Mouse (Mus musculus) ES-Bruce4 (cell line): ENCODE measurements at regions not wholly inside any gene's neighbourhood (a gene's known extent, or its start where the extent isn't known, plus 50 kb on each side); places are given as distances from the start of the nearest gene placed in this dataset.

Experiments
- H3K27ac ChIP-seq: 2 replicates; pipeline ENCODE4 v1.5.1; 2012; ENCODE audit warnings: low read length, inconsistent platforms; ENCODE audit not compliant: insufficient read depth
- H3K27me3 ChIP-seq: 2 replicates; pipeline ENCODE4 v1.6.1; 2012; ENCODE audit warnings: mild to moderate bottlenecking, low read length, inconsistent platforms; ENCODE audit not compliant: control insufficient read depth, poor library complexity, insufficient read depth, severe bottlenecking
- H3K36me3 ChIP-seq: 2 replicates; pipeline ENCODE4 v1.6.1; 2012; ENCODE audit warnings: inconsistent platforms, mild to moderate bottlenecking, low read length, moderate library complexity; ENCODE audit not compliant: control insufficient read depth, poor library complexity, insufficient read depth, severe bottlenecking
- H3K4me1 ChIP-seq: one replicate; pipeline ENCODE4 v1.8.1; 2011; ENCODE audit warnings: low read length; ENCODE audit not compliant: control insufficient read depth, insufficient read depth
- H3K4me3 ChIP-seq: 2 replicates; pipeline ENCODE4 v1.5.1; 2011; ENCODE audit warnings: low read depth, mild to moderate bottlenecking, low read length
- H3K9ac ChIP-seq: 2 replicates; pipeline ENCODE4 v1.6.1; 2012; ENCODE audit warnings: low read depth, mild to moderate bottlenecking, inconsistent platforms; ENCODE audit not compliant: poor library complexity, severe bottlenecking
- H3K9me3 ChIP-seq: replicated peaks from 2 replicates; pipeline ENCODE4 v1.6.1; 2012; ENCODE audit warnings: mild to moderate bottlenecking, low read length, inconsistent platforms; ENCODE audit not compliant: control insufficient read depth, poor library complexity, insufficient read depth, severe bottlenecking
- CTCF ChIP-seq: IDR thresholded peaks from one replicate; pipeline ENCODE4 v1.8.1; 2011; ENCODE audit warnings: low read depth, low read length
- EP300 ChIP-seq: IDR thresholded peaks from 2 replicates; pipeline ENCODE4 v1.6.1; 2011; ENCODE audit warnings: low read depth, low read length; ENCODE audit not compliant: insufficient read depth
- POLR2A ChIP-seq: IDR thresholded peaks from one replicate; pipeline ENCODE4 v1.8.1; 2011; ENCODE audit warnings: low read length; ENCODE audit not compliant: insufficient read depth

GRCm38 (mm10) chr7:58310096-58310495 is 345.9 kb upstream of the Atp10a start:
- no peaks in the 10 kb centered on the region for H3K9me3 ChIP-seq
- TF ChIP-seq CTCF = no peak
- no peak for TF ChIP-seq POLR2A
- no peak for TF ChIP-seq EP300
- H3K27me3 ChIP-seq = no peaks in the 10 kb centered on the region
- no peaks in the 10 kb centered on the region for H3K4me1 ChIP-seq
- H3K4me3 ChIP-seq = no peak overlapping the region
- H3K27ac ChIP-seq = no peak overlapping the region
- H3K36me3 ChIP-seq = no peaks in the 10 kb centered on the region
- H3K9ac ChIP-seq = no peak overlapping the region

DNA sequence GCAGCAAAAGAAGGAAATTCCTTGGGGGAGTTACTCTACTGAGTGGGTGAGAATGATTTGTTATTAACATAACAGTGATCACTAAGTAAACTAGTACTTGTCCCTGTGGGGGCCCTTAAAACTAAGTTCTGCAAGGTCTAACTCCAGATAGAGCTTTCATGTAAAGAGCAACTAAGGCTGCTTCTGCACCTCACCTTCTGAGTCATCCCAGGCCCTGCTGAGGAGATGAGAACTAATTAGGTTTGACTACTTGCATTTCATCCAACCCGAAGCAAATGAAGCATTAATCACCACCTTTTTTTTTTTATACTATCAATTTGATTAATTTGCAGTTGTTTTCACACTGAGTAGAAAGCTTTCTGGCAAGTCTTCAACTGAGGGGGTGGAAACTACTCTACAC is 333.6 kb upstream of the Atp10a start:
- H3K4me3 ChIP-seq = no peak overlapping the region
- no peaks in the 10 kb centered on the region for H3K4me1 ChIP-seq
- no peaks in the 10 kb centered on the region for H3K36me3 ChIP-seq
- no peaks in the 10 kb centered on the region for H3K9me3 ChIP-seq
- no peak overlapping the region for H3K9ac ChIP-seq
- TF ChIP-seq POLR2A (no peak), CTCF (no peak), EP300 (no peak)
- no peaks in the 10 kb centered on the region for H3K27me3 ChIP-seq
- no peak overlapping the region for H3K27ac ChIP-seq

DNA sequence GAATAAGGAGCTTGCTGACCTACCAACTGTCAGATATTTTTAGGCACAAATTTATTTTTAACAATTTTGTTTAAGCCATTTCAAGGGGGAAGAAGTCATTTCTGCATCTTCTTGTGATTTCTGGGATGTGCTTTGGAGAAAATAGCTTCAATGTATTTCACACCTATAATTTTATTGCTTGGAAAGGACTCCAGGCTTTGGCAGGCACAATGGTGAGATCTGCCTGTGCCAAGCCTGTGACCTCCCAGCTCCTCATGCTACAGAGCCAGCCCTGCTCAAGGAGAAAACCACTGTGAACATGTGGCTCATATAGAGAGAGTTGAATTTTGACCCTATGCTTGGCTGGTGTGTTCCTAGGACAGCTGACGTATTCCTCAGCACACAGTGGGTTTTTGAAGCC is 288.6 kb upstream of the Atp10a start:
- H3K4me1 ChIP-seq = no peaks in the 10 kb centered on the region
- TF ChIP-seq EP300 (no peak), POLR2A (no peak), CTCF (no peak)

DNA sequence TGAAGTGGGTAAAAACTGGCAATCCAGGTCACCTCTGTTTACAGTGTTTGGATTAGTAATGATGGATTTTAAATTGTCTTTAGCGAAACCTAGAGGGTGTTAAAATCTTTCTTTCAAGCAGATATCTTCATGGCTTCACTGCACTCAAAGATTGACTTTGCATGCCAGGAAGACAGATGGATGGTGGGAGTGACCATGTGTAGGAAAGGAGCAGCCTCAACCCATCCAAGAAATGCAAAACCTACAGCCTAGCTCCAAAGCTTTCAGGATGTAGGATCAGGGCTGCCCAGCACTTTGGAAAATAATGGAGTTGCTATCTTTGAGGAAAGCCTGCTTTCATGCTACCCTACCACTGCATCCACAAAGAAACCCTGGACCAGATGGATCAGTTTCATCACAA is 272.6 kb upstream of the Atp10a start:
- Histone ChIP-seq H3K27me3 (no peaks in the 10 kb centered on the region), H3K9ac (no peak overlapping the region), H3K36me3 (no peaks in the 10 kb centered on the region), H3K4me1 (no peaks in the 10 kb centered on the region), H3K9me3 (no peaks in the 10 kb centered on the region), H3K4me3 (no peak overlapping the region), H3K27ac (no peak overlapping the region)
- TF ChIP-seq CTCF (no peak), POLR2A (no peak), EP300 (no peak)

More for the DNA sequence above, 288.6 kb upstream of the Atp10a start:
- Histone ChIP-seq H3K27ac (no peak overlapping the region), H3K9ac (no peak overlapping the region), H3K27me3 (no peaks in the 10 kb centered on the region), H3K9me3 (no peaks in the 10 kb centered on the region), H3K36me3 (no peaks in the 10 kb centered on the region), H3K4me3 (no peak overlapping the region)

DNA sequence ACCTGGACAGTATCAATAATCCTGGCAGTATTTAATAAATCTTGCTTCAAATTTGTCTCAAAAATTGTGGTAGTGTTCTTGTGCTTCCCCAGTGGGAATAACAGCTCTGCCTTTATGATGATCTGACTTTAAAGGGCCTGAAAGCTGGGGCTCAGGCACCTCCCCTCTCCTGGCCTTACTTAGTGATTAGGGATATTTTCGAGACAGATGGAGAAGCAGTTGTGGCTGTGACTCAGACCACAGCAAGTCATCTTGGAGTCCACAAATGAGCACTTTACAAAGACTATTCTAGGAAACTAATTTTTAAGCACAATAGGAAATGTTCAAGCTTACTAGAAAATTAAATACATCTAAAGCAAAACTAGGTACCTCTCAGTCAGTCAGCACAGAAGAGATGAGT is 267.6 kb upstream of the Atp10a start:
- Histone ChIP-seq H3K4me3 (no peak overlapping the region), H3K36me3 (no peaks in the 10 kb centered on the region), H3K4me1 (no peaks in the 10 kb centered on the region), H3K9ac (no peak overlapping the region), H3K27me3 (no peaks in the 10 kb centered on the region), H3K9me3 (no peaks in the 10 kb centered on the region), H3K27ac (no peak overlapping the region)
- TF ChIP-seq CTCF (no peak), EP300 (no peak), POLR2A (no peak)

- no peak overlapping the region for H3K27ac ChIP-seq
- no peak overlapping the region for H3K4me3 ChIP-seq
- no peaks in the 10 kb centered on the region for H3K9me3 ChIP-seq
- no peak overlapping the region for H3K9ac ChIP-seq
- no peak for TF ChIP-seq CTCF
- TF ChIP-seq POLR2A = no peak
- no peak for TF ChIP-seq EP300
- H3K4me1 ChIP-seq = no peaks in the 10 kb centered on the region
- no peaks in the 10 kb centered on the region for H3K36me3 ChIP-seq
- H3K27me3 ChIP-seq = no peaks in the 10 kb centered on the region
These were observed 263.4 kb upstream of the Atp10a start for GRCm38 (mm10) chr7:58392391-58393115.
